ENCODE assay signal across 9 mouse cellular contexts in genomic region chr6:52825535-52825934, GRCm38 (mm10).
A peak's percentile ranks its signal among the peaks of the same experiment; 100 is the strongest.
DNase-seq lines count a peak whose midpoint lies in the region; ATAC-seq lines count a peak whose summit lies in the region.
"Had no signal": no experiment of that assay in that cellular context is flagged by ENCODE, and none has a peak within 500 bp of the region (broad histone marks: within the 10 kb centered on the region; RNA-seq: fewer than 3 reads in every experiment).

No protein-coding gene starts in this region.

- no peaks in the 10 kb centered on the region for H3K9me3 ChIP-seq in limb, embryonic 11.5 days (ENCODE audit: control insufficient read depth, low read length)
- H3K9me3 ChIP-seq: limb, embryonic 15.5 days; stomach, embryonic 15.5 days had no signal

- WGBS in limb, embryonic 11.5 days: 74% methylated on average over 5 of the region's 5 CpGs

- H3K4me1 ChIP-seq in limb, embryonic 11.5 days (ENCODE audit: control insufficient read depth, insufficient read depth, low read length): peaks cover 28% of the 10 kb centered on the region
- H3K4me1 ChIP-seq: stomach, embryonic 15.5 days had no signal

- ATAC-seq in limb, embryonic 11.5 days (ENCODE audit: insufficient number of reproducible peaks, low FRiP score, low TSS enrichment, low read depth): no peak

- no peak overlapping the region for H3K4me3 ChIP-seq in limb, embryonic 11.5 days (ENCODE audit: low read depth, low read length)
- H3K4me3 ChIP-seq: limb, embryonic 15.5 days; stomach, embryonic 15.5 days had no signal

- peak; percentile 76 to 86 for DNase-seq in left cerebral cortex, adult 18-20 months (ENCODE audit: low spot score in 2 of 2)
- DNase-seq in left cerebral cortex, postnatal 4 days: no peak
- peak; percentile 41 for DNase-seq in R1 (ENCODE audit: low read depth, low spot score)
- DNase-seq in fat pad, adult 2 months (ENCODE audit: extremely low read depth, low read depth, low spot score): peak; percentile 33
- no peak for DNase-seq in limb, embryonic 11.5 days (ENCODE audit: low spot score)
- DNase-seq in urinary bladder, adult 2 months (ENCODE audit: low spot score): peak; percentile 31
- DNase-seq in kidney, postnatal 4 days: no peak

- intact Hi-C loops in left cerebral cortex, postnatal 4 days (cut with DNase I): loop anchor here (10.0 kb wide), 1 partner anchor 91 kb away; no protein-coding TSS in a partner anchor

- no peak overlapping the region for H3K9ac ChIP-seq in limb, embryonic 11.5 days (ENCODE audit: low read length)
- H3K9ac ChIP-seq: limb, embryonic 15.5 days; stomach, embryonic 15.5 days had no signal

- H3K27ac ChIP-seq in limb, embryonic 11.5 days (replicated peaks; ENCODE audit: low read depth, low read length): 0 out of 2 replicates have a peak overlapping the region, but pooled peaks have one; percentile 52
- H3K27ac ChIP-seq: limb, embryonic 15.5 days; stomach, embryonic 15.5 days had no signal

- H3K36me3 ChIP-seq in limb, embryonic 11.5 days (ENCODE audit: control insufficient read depth, insufficient read depth, low read length): no peaks in the 10 kb centered on the region
- H3K36me3 ChIP-seq: limb, embryonic 15.5 days; stomach, embryonic 15.5 days had no signal

- H3K4me2 ChIP-seq in limb, embryonic 11.5 days (ENCODE audit: low read depth, severe bottlenecking): no peak overlapping the region
- H3K4me2 ChIP-seq: limb, embryonic 15.5 days; stomach, embryonic 15.5 days had no signal

- H3K27me3 ChIP-seq in limb, embryonic 11.5 days (ENCODE audit: control insufficient read depth, insufficient read depth, low read length): no peaks in the 10 kb centered on the region
- H3K27me3 ChIP-seq: limb, embryonic 15.5 days; stomach, embryonic 15.5 days had no signal

Comparison
In these comparisons a context has a peak if more than half of its experiments do, and no peak if none do; other contexts are left out.
1. DNase-seq: peak in left cerebral cortex, adult 18-20 months (2 of 2), R1 (single experiment), fat pad, adult 2 months (single experiment) and urinary bladder, adult 2 months (single experiment); none in left cerebral cortex, postnatal 4 days (single experiment), limb, embryonic 11.5 days (single experiment) and kidney, postnatal 4 days (0 of 2).